In the genomic region with DNA sequence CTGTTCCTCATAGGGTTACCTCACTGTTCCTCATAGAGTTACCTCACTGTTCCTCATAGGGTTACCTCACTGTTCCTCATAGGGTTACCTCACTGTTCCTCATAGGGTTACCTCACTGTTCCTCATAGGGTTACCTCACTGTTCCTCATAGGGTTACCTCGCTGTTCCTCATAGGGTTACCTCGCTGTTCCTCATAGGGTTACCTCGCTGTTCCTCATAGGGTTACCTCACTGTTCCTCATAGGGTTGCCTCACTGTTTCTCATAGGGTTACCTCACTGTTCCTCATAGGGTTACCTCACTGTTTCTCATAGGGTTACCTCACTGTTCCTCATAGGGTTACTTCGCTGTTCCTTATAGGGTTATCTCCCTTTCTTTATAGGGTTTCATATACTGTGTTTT, we compare ENCODE assay signal across 4 mouse cellular contexts. TPM values are rescaled to one million over a fixed set of nuclear protein-coding genes. Genes with fewer than 3 reads are reported as not detected.
"Had no signal": no experiment of that assay in that cellular context is flagged by ENCODE, and none has a peak within 500 bp of the region (broad histone marks: within the 10 kb centered on the region; RNA-seq: fewer than 3 reads in every experiment).

No protein-coding gene starts in this region.

RNA-seq across cellular contexts. Expression of gene Neurod6, which starts 29.9 kb away (rescaled TPM):
- total RNA-seq: liver, adult 2 months; megakaryocyte, adult 5-6 weeks; megakaryocyte-erythroid progenitor cell, adult 5-6 weeks; monocyte, adult 5-6 weeks had no signal
